Mouse (Mus musculus): ENCODE data around the gene Dnah14. TPM values are rescaled to one million over a fixed set of nuclear protein-coding genes. Genes with fewer than 3 reads are reported as not detected.
"Not testable (repeated sequence)": the region's sequence is repeated elsewhere in the genome, so short reads cannot be mapped to it uniquely, and the experiment has no call there.

The Dnah14 gene
- total and polyA plus RNA-seq, 2 experiments from 2014 or later, result under 0.01 to 0.70 TPM

DNA sequence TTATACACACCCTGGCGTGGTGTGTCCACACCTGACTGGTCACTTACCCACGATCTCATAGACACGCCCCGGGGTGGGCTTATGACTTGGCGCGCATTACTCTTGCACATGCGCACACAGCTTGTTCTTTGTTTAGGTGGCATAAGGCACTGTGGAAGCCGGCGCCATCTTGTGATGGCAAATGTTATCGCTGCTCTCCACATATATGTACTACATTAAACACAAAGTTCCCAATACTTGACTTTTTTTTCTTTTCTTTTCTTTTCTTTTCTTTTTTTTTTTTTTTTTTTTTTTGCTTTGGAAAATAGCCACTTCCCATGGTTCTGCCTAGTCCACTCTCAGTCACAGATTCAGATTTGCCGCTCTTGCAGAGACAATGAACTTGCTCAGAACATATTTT lies 206.2 kb downstream of the Dnah14 start:
- H3K4me1 ChIP-seq (ENCODE audit: insufficient read depth, low read length); H3K4me2 ChIP-seq (ENCODE audit: low read depth, low read length, poor library complexity, severe bottlenecking); H3K9me3 ChIP-seq (ENCODE audit: low read length); H3K27me3 ChIP-seq (ENCODE audit: insufficient read depth, low read length); ATAC-seq (ENCODE audit: low FRiP score); H3K27ac ChIP-seq (ENCODE audit: low read depth, low read length); H3K4me3 ChIP-seq (ENCODE audit: low read depth, low read length); H3K36me3 ChIP-seq (ENCODE audit: insufficient read depth, low read length); DNase-seq (ENCODE audit: low spot score); H3K9ac ChIP-seq (replicated peaks; ENCODE audit: low read length, poor library complexity, severe bottlenecking): not testable (repeated sequence)
- WGBS, result 97% methylated on average over 11 of the region's 11 CpGs
- TF ChIP-seq CTCF (IDR thresholded peaks at IDR 0.05), result 0 out of 2 replicates have a peak, but pooled peaks have one; percentile 14

DNA sequence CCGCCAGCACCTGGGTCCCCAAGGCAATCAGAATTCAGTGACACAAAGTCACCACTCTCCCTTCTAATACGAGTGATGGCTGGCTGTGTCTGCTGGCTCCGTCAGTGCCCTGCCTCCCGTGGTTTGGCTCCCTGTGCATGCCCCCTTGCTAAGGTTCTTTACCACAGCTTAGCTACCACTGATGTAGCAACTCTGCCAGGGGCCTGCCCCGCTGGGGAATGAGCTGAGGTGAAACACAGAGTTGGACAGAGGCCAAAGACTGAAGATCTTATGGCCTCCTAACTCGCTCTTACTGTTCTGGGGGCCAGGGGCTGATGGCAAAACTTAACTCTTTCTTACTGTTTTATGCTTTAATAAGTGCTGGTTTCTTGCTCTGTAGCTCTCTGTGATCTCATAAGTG lies 213.6 kb downstream of the Dnah14 start:
- ATAC-seq (ENCODE audit: low FRiP score), result no peak
- H3K4me1 ChIP-seq (ENCODE audit: insufficient read depth, low read length), result no peaks in the 10 kb centered on the region; the same call in 1 of the 2 replicates
- 49% methylated on average over 6 of the region's 6 CpGs for WGBS

DNA sequence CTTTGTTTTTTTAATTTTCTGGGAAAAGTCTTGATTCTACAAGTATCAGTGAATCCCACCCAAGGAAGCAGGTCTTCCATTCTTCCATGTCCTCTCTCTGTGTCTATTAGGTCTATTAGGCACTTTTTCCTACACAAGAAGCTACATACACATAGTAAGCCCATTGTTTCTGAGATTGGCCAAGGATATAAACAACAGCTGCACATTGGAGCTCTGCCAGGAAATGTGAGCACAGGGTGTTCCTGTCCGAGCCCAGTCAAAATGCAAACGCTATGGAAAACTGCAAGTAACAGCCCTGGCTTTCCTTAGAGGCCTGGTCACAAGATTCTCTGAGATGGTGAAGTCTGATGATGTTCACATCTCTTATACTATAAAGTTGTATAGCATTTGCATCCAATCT lies 217.2 kb downstream of the Dnah14 start:
- Histone ChIP-seq H3K4me3 (ENCODE audit: low read depth, low read length) (no peak overlapping the region), H3K4me1 (ENCODE audit: insufficient read depth, low read length) (no peaks in the 10 kb centered on the region; the same call in 1 of the 2 replicates), H3K9me3 (ENCODE audit: low read length) (no peaks in the 10 kb centered on the region), H3K27me3 (ENCODE audit: insufficient read depth, low read length) (no peaks in the 10 kb centered on the region), H3K9ac (replicated peaks; ENCODE audit: low read length, poor library complexity, severe bottlenecking) (no peak overlapping the region), H3K27ac (ENCODE audit: low read depth, low read length) (no peak overlapping the region), H3K4me2 (ENCODE audit: low read depth, low read length, poor library complexity, severe bottlenecking) (no peak overlapping the region), H3K36me3 (ENCODE audit: insufficient read depth, low read length) (no peaks in the 10 kb centered on the region)
- ATAC-seq (ENCODE audit: low FRiP score) (no peak), DNase-seq (ENCODE audit: low spot score) (peak; percentile 64)
- TF ChIP-seq CTCF (IDR thresholded peaks at IDR 0.05), result no peak
- 68% methylated on average over 2 of the region's 2 CpGs for WGBS

More for the DNA sequence above, 213.6 kb downstream of the Dnah14 start:
- H3K27me3 ChIP-seq (ENCODE audit: insufficient read depth, low read length), result no peaks in the 10 kb centered on the region
- no peaks in the 10 kb centered on the region for H3K9me3 ChIP-seq (ENCODE audit: low read length)
- no peaks in the 10 kb centered on the region for H3K36me3 ChIP-seq (ENCODE audit: insufficient read depth, low read length)
- TF ChIP-seq CTCF (IDR thresholded peaks at IDR 0.05), result no peak
- no peak for DNase-seq (ENCODE audit: low spot score)
- H3K4me3 ChIP-seq (ENCODE audit: low read depth, low read length), result no peak overlapping the region
- no peak overlapping the region for H3K4me2 ChIP-seq (ENCODE audit: low read depth, low read length, poor library complexity, severe bottlenecking)
- no peak overlapping the region for H3K27ac ChIP-seq (ENCODE audit: low read depth, low read length)
- no peak overlapping the region for H3K9ac ChIP-seq (replicated peaks; ENCODE audit: low read length, poor library complexity, severe bottlenecking)

DNA sequence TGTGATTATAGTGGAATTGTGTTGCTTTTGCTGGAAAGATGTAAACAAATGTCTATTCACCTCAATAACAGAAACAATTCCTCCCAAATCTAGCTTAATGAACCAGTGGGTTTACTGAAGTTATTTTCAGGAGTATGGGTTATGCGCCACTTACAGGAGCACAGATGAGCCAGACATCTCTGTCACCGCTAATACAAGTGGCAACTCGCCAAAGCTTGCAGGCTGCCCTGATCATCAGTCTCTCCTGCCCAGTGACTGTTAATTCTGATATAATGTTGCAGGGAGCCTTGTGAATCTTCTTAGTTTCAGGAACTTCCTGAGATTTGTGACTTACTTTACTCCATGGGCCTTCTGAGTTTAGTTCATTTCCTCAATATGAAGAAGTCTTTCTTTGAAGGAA lies 223.6 kb downstream of the Dnah14 start:
- Histone ChIP-seq H3K4me3 (ENCODE audit: low read depth, low read length) (no peak overlapping the region), H3K4me1 (ENCODE audit: insufficient read depth, low read length) (no peaks in the 10 kb centered on the region), H3K36me3 (ENCODE audit: insufficient read depth, low read length) (no peaks in the 10 kb centered on the region), H3K9ac (replicated peaks; ENCODE audit: low read length, poor library complexity, severe bottlenecking) (no peak overlapping the region), H3K27ac (ENCODE audit: low read depth, low read length) (no peak overlapping the region), H3K9me3 (ENCODE audit: low read length) (no peaks in the 10 kb centered on the region), H3K4me2 (ENCODE audit: low read depth, low read length, poor library complexity, severe bottlenecking) (no peak overlapping the region), H3K27me3 (ENCODE audit: insufficient read depth, low read length) (no peaks in the 10 kb centered on the region)
- ATAC-seq (ENCODE audit: low FRiP score) (no peak), DNase-seq (ENCODE audit: low spot score) (no peak)
- TF ChIP-seq CTCF (IDR thresholded peaks at IDR 0.05), result no peak
- WGBS, result 88% methylated on average over 3 of the region's 3 CpGs

- H3K27me3 ChIP-seq (ENCODE audit: insufficient read depth, low read length), result no peaks in the 10 kb centered on the region
Observed at GRCm38 (mm10) chr1:181800667-181801066, 224.3 kb downstream of the Dnah14 start.

DNA sequence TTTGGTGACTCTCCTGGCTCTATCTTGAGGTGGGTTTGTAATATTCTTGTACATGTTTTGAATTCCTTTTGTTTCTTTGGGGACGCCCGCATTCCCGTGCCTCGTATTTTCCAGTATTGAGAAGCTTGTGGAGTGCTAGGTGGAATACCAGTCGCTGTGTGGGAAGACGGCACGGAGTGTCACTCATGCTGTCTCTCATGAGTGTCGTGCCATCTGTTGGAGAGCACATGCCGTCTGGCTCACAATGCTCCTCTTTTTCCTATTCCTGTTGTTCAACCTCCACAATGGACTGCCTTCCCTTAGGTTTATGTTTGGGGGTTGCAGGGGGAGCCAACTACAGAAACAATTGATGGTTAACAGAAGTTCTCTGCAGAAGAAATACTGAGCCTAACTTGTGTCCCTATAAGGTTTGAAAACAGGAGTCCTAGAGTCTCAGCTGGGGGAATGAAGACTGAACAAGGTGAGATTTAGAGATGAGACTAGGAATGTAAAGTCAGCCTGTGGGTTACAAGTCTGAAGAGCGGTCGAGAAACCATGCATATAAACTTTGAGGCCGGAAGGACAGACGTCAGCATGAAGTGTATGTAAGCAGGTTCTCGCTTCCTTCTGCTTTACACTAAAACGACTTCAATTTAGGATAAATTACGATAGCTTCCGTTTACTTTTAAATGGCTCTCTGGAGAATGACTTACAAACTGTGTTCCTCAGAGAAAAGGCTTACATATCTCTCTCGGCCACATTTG lies 235.3 kb downstream of the Dnah14 start:
- Histone ChIP-seq H3K4me1 (ENCODE audit: insufficient read depth, low read length) (no peaks in the 10 kb centered on the region), H3K36me3 (ENCODE audit: insufficient read depth, low read length) (peaks cover 8% of the 10 kb centered on the region), H3K4me2 (ENCODE audit: low read depth, low read length, poor library complexity, severe bottlenecking) (no peak overlapping the region), H3K27me3 (ENCODE audit: insufficient read depth, low read length) (no peaks in the 10 kb centered on the region), H3K9ac (replicated peaks; ENCODE audit: low read length, poor library complexity, severe bottlenecking) (no peak overlapping the region), H3K27ac (ENCODE audit: low read depth, low read length) (no peak overlapping the region), H3K9me3 (ENCODE audit: low read length) (no peaks in the 10 kb centered on the region), H3K4me3 (ENCODE audit: low read depth, low read length) (no peak overlapping the region)
- TF ChIP-seq CTCF (IDR thresholded peaks at IDR 0.05), result no peak
- no peak for DNase-seq (ENCODE audit: low spot score)
- no peak for ATAC-seq (ENCODE audit: low FRiP score)
- WGBS, result 91% methylated on average over 18 of the region's 18 CpGs

More at GRCm38 (mm10) chr1:181800667-181801066, 224.3 kb downstream of the Dnah14 start:
- TF ChIP-seq CTCF (IDR thresholded peaks at IDR 0.05), result no peak
- no peak for ATAC-seq (ENCODE audit: low FRiP score)
- H3K27ac ChIP-seq (ENCODE audit: low read depth, low read length), result no peak overlapping the region
- no peaks in the 10 kb centered on the region for H3K9me3 ChIP-seq (ENCODE audit: low read length)
- no peak overlapping the region for H3K4me3 ChIP-seq (ENCODE audit: low read depth, low read length)
- H3K36me3 ChIP-seq (ENCODE audit: insufficient read depth, low read length), result no peaks in the 10 kb centered on the region
- no peak for DNase-seq (ENCODE audit: low spot score)
- H3K9ac ChIP-seq (replicated peaks; ENCODE audit: low read length, poor library complexity, severe bottlenecking), result no peak overlapping the region
- WGBS, result 85% methylated on average over 4 of the region's 4 CpGs
- H3K4me2 ChIP-seq (ENCODE audit: low read depth, low read length, poor library complexity, severe bottlenecking), result no peak overlapping the region
- H3K4me1 ChIP-seq (ENCODE audit: insufficient read depth, low read length), result no peaks in the 10 kb centered on the region
